Mouse (Mus musculus) natural killer cell, adult 2 months (primary cell): ENCODE measurements around the gene Mars2.

Source experiments
- DNase-seq, 2 experiments: peaks; one replicate each; pipeline ENCODE4 v3.0.0; 2022; ENCODE audit warnings: low spot score in 2 of 2

Gene Mars2

GRCm38 (mm10) chr1:55236890-55237642, at the start of gene Mars2:
Gene Mars2, plus strand, starts transcription at chr1:55237177.
- DNase-seq = peak; percentile 88 to 94

GRCm38 (mm10) chr1:55192015-55192414, 45.0 kb upstream of the Mars2 start:
- DNase-seq = no peak

- peak in 1 of 2 experiments; percentile 31 for DNase-seq
Observed at GRCm38 (mm10) chr1:55192824-55193223, 44.2 kb upstream of the Mars2 start.

GRCm38 (mm10) chr1:55193316-55193715, 43.7 kb upstream of the Mars2 start:
- DNase-seq = no peak

- DNase-seq = no peak
Observed at GRCm38 (mm10) chr1:55194064-55194915, 42.7 kb upstream of the Mars2 start.

GRCm38 (mm10) chr1:55195021-55195420, 42.0 kb upstream of the Mars2 start:
- DNase-seq = no peak

- DNase-seq = no peak
Observed at GRCm38 (mm10) chr1:55196327-55197003, 40.5 kb upstream of the Mars2 start.

- DNase-seq = no peak
Observed at GRCm38 (mm10) chr1:55198719-55199118, 38.3 kb upstream of the Mars2 start.

- no peak for DNase-seq
Observed at GRCm38 (mm10) chr1:55201850-55202752, 34.9 kb upstream of the Mars2 start.

- DNase-seq = no peak
Observed at GRCm38 (mm10) chr1:55205808-55206327, 31.1 kb upstream of the Mars2 start.

GRCm38 (mm10) chr1:55207561-55207960, 29.4 kb upstream of the Mars2 start:
- DNase-seq = no peak

GRCm38 (mm10) chr1:55208500-55209140, 28.4 kb upstream of the Mars2 start:
- no peak for DNase-seq

GRCm38 (mm10) chr1:55210202-55210965, 26.6 kb upstream of the Mars2 start:
- peak; percentile 23 to 58 for DNase-seq

GRCm38 (mm10) chr1:55211081-55211480, 25.9 kb upstream of the Mars2 start:
- no peak for DNase-seq

- DNase-seq = peak in 1 of 2 experiments; percentile 20
Observed at GRCm38 (mm10) chr1:55212771-55213170, 24.2 kb upstream of the Mars2 start.

GRCm38 (mm10) chr1:55213475-55213874, 23.5 kb upstream of the Mars2 start:
- no peak for DNase-seq

GRCm38 (mm10) chr1:55213936-55214335, 23.0 kb upstream of the Mars2 start:
- DNase-seq = no peak

GRCm38 (mm10) chr1:55215185-55215813, 21.7 kb upstream of the Mars2 start:
- peak; percentile 47 to 85 for DNase-seq

- DNase-seq = no peak
Observed at GRCm38 (mm10) chr1:55217191-55217590, 19.8 kb upstream of the Mars2 start.
